ENCODE assay signal across 27 mouse cellular contexts in the genomic region with DNA sequence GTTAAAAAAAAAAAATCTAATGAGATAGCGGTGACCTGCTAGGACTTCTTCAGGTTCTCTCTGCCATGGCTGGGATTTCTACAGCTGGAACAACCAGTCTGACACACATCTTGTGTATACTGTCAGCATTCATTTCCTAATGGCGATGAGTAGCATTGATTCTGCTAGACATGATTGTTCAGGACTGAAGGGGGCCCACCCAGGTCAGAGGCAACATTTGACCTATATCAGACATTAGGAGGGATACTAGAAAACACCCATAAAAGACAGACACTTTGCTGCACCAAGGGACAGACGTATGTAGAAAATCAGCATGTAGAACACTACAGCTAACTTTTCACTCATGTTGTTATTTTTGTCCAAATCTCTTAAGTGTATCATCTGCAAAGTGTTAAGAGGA.
"Had no signal": no experiment of that assay in that cellular context is flagged by ENCODE, and none has a peak within 500 bp of the region (broad histone marks: within the 10 kb centered on the region; RNA-seq: fewer than 3 reads in every experiment).

No protein-coding gene starts in this region.

- H3K9ac ChIP-seq: embryonic facial prominence, embryonic 12.5 days; embryonic facial prominence, embryonic 13.5 days; embryonic facial prominence, embryonic 15.5 days; forebrain, embryonic 12.5 days; forebrain, embryonic 13.5 days; forebrain, embryonic 15.5 days had no signal

- H3K9me3 ChIP-seq: embryonic facial prominence, embryonic 12.5 days; embryonic facial prominence, embryonic 13.5 days; embryonic facial prominence, embryonic 15.5 days; forebrain, embryonic 12.5 days; forebrain, embryonic 13.5 days; forebrain, embryonic 15.5 days had no signal

- H3K27ac ChIP-seq: embryonic facial prominence, embryonic 12.5 days; embryonic facial prominence, embryonic 13.5 days; embryonic facial prominence, embryonic 15.5 days; forebrain, embryonic 12.5 days; forebrain, embryonic 13.5 days; gastrocnemius, adult 2 months; heart, adult 2 months had no signal

- ATAC-seq: forebrain, embryonic 13.5 days; forebrain, embryonic 14.5 days; forebrain, embryonic 15.5 days; forebrain, embryonic 16.5 days had no signal

- H3K27me3 ChIP-seq: embryonic facial prominence, embryonic 12.5 days; embryonic facial prominence, embryonic 13.5 days; embryonic facial prominence, embryonic 15.5 days; forebrain, embryonic 12.5 days; forebrain, embryonic 13.5 days; forebrain, embryonic 15.5 days had no signal

- DNase-seq: cerebellum, adult 18-20 months; cerebellum, adult 2 months; cerebellum, adult 8-10 months; cerebellum, adult 9-10 months; cerebellum, adult 9-11 months; cerebellum, postnatal 10 days; cerebellum, postnatal 14 days; cerebellum, postnatal 25 days; cerebellum, postnatal 36 days; embryo, embryonic 11 days; gastrocnemius, adult 2 months; gastrocnemius, postnatal 10 days; gastrocnemius, postnatal 14 days; gastrocnemius, postnatal 25 days; gastrocnemius, postnatal 36 days; heart, adult 11 months; heart, adult 18-20 months; heart, adult 2 months had no signal

- H3K4me2 ChIP-seq: embryonic facial prominence, embryonic 12.5 days; embryonic facial prominence, embryonic 13.5 days; embryonic facial prominence, embryonic 15.5 days; forebrain, embryonic 12.5 days; forebrain, embryonic 13.5 days; forebrain, embryonic 15.5 days had no signal

- H3K4me3 ChIP-seq: embryonic facial prominence, embryonic 12.5 days; embryonic facial prominence, embryonic 13.5 days; embryonic facial prominence, embryonic 15.5 days; erythroblast, embryonic 14.5 days; forebrain, embryonic 12.5 days; forebrain, embryonic 13.5 days; forebrain, embryonic 15.5 days; gastrocnemius, adult 2 months; heart, adult 2 months had no signal

- H3K4me1 ChIP-seq: embryonic facial prominence, embryonic 15.5 days had no signal

- H3K36me3 ChIP-seq: embryonic facial prominence, embryonic 12.5 days; embryonic facial prominence, embryonic 13.5 days; embryonic facial prominence, embryonic 15.5 days; forebrain, embryonic 12.5 days; forebrain, embryonic 15.5 days had no signal
